Mouse (Mus musculus): ENCODE results near the gene Tubgcp5.

- TF ChIP-seq CTCF (IDR thresholded peaks at IDR 0.05; ENCODE audit: borderline replicate concordance, insufficient read depth, low read length) (no peak), POLR2A (IDR thresholded peaks at IDR 0.05; ENCODE audit: low read depth, low read length) (no peak)
Observed at GRCm38 (mm10) chr7:55836877-55837276, 42.9 kb downstream of the Tubgcp5 start.
